ENCODE assay signal across 17 mouse cellular contexts in the genomic region with DNA sequence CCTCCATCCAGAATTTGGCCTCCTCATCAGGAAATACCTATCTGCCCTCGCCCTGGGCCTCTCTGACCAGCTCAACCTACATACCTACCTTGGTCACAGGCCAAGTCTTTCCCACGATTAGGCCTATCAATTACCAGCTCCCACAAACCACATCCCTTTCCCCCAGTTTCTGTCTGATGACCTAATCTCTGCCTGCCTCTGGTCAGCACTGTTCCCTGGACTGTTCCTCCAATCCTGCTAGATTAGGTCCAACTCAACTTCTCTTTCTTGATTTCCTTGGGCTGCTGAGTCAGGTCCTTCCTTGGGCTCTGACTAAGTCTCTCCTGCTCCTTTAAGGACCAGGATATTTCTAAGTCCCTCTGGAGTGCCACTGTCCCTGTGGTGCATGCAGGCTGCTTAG.
"Had no signal": no experiment of that assay in that cellular context is flagged by ENCODE, and none has a peak within 500 bp of the region (broad histone marks: within the 10 kb centered on the region; RNA-seq: fewer than 3 reads in every experiment).

No protein-coding gene starts in this region.

- ATAC-seq: intestine, embryonic 16.5 days; liver, embryonic 12.5 days had no signal

- H3K27ac ChIP-seq: limb, embryonic 12.5 days; limb, embryonic 15.5 days; liver, embryonic 12.5 days; liver, embryonic 15.5 days had no signal

- H3K4me1 ChIP-seq: limb, embryonic 12.5 days; limb, embryonic 15.5 days; liver, embryonic 12.5 days; liver, embryonic 15.5 days; megakaryocyte, embryonic 14.5 days had no signal

- H3K4me2 ChIP-seq: limb, embryonic 12.5 days; limb, embryonic 15.5 days; liver, embryonic 12.5 days; liver, embryonic 15.5 days; lung, embryonic 14.5 days; midbrain, embryonic 11.5 days had no signal

- DNase-seq: kidney, adult 18-20 months; kidney, adult 9 months; kidney, postnatal 14 days; kidney, postnatal 4 days; left cerebral cortex, postnatal 4 days; lung, embryonic 14.5 days; lung, postnatal 10 days; lung, postnatal 4 days; midbrain, embryonic 14.5 days; thymus, postnatal 36 days had no signal

- H3K9me3 ChIP-seq: limb, embryonic 12.5 days; limb, embryonic 15.5 days; liver, embryonic 12.5 days; liver, embryonic 15.5 days; megakaryocyte, embryonic 14.5 days had no signal

- H3K9ac ChIP-seq: limb, embryonic 12.5 days; limb, embryonic 15.5 days; liver, embryonic 12.5 days; liver, embryonic 15.5 days; lung, embryonic 14.5 days had no signal

- H3K4me3 ChIP-seq: limb, embryonic 12.5 days; limb, embryonic 15.5 days; liver, embryonic 12.5 days; liver, embryonic 15.5 days; megakaryocyte, embryonic 14.5 days had no signal

- H3K36me3 ChIP-seq: limb, embryonic 12.5 days; limb, embryonic 15.5 days; liver, embryonic 12.5 days had no signal

- H3K27me3 ChIP-seq: limb, embryonic 12.5 days; limb, embryonic 15.5 days; liver, embryonic 12.5 days; liver, embryonic 15.5 days had no signal
